8 mouse cellular contexts compared by ENCODE assay signal in the genomic region with DNA sequence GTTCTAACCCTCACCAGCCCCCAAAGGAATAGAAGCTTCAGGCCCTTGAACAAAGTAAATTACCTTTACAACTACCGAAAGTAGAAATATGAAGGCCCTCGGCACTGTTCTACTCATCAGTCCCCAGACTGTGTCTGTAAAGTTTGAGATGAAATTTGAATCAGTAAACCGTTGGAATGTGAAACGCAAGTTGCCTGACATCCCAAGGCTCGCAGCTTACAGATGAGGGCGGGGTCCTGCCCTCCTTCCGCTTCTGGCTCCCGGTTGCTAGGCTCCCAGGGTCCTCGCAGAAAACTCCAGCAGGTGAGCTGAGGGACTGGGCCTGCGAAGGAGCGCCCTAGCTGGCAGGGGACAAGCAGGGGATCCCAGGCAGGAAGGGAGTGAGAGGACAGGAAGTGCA. TPM values are rescaled to one million over a fixed set of nuclear protein-coding genes. Genes with fewer than 3 reads are reported as not detected.
DNase-seq lines count a peak whose midpoint lies in the region; ATAC-seq and TF ChIP-seq lines count a peak whose summit lies in the region.

Gene Agbl2 (plus strand): TSS at position 270 of the 400 bp plus-strand sequence.

- H3K27ac ChIP-seq in forebrain, postnatal 0 days (ENCODE audit: low read depth, low read length) = no peak within 1 kb of the TSS
- H3K27ac ChIP-seq in intestine, embryonic 14.5 days (ENCODE audit: low read depth) = no peak within 1 kb of the TSS
- H3K27ac ChIP-seq in lung, embryonic 16.5 days (ENCODE audit: low read length) = no peak within 1 kb of the TSS
- no peak within 1 kb of the TSS for H3K27ac ChIP-seq in stomach, embryonic 15.5 days

- H3K36me3 ChIP-seq in forebrain, postnatal 0 days (ENCODE audit: insufficient read depth) = peaks cover 34% of the 10 kb centered on the region
- peaks cover 38% of the 10 kb centered on the region for H3K36me3 ChIP-seq in intestine, embryonic 14.5 days (ENCODE audit: control insufficient read depth, insufficient read depth, low read length)
- H3K36me3 ChIP-seq in lung, embryonic 16.5 days (ENCODE audit: control insufficient read depth, insufficient read depth, low read length) = peaks cover 26% of the 10 kb centered on the region
- H3K36me3 ChIP-seq in stomach, embryonic 15.5 days = peaks cover 23% of the 10 kb centered on the region

- peak within 1 kb of the TSS; percentile 24 for H3K4me3 ChIP-seq in forebrain, postnatal 0 days (ENCODE audit: low read depth, low read length)
- H3K4me3 ChIP-seq in intestine, embryonic 14.5 days (ENCODE audit: low read depth, low read length) = peak within 1 kb of the TSS; percentile 34
- peak within 1 kb of the TSS; percentile 47 for H3K4me3 ChIP-seq in lung, embryonic 16.5 days (ENCODE audit: low read length)
- H3K4me3 ChIP-seq in stomach, embryonic 15.5 days (replicated peaks) = peak within 1 kb of the TSS; percentile 40

- no peak for TF ChIP-seq CTCF in forebrain, postnatal 0 days (IDR thresholded peaks at IDR 0.05; ENCODE audit: low read depth)

- DNase-seq in gastrocnemius, adult 18-20 months (ENCODE audit: low spot score) = peak; percentile 2
- DNase-seq in gastrocnemius, adult 8-10 months (ENCODE audit: low spot score in 2 of 2) = no peak
- DNase-seq in brain, adult 2 months (ENCODE audit: low read depth, low spot score) = peak; percentile 23
- DNase-seq in forebrain, postnatal 0 days = peak; percentile 11
- no peak for DNase-seq in intestine, embryonic 14.5 days (ENCODE audit: low spot score)

- peak within 1 kb of the TSS; percentile 51 for H3K4me2 ChIP-seq in forebrain, postnatal 0 days (ENCODE audit: low read depth)
- H3K4me2 ChIP-seq in intestine, embryonic 14.5 days (ENCODE audit: low read length) = peak within 1 kb of the TSS; percentile 81
- H3K4me2 ChIP-seq in lung, embryonic 16.5 days (ENCODE audit: low read depth, low read length) = peak within 1 kb of the TSS; percentile 75
- H3K4me2 ChIP-seq in stomach, embryonic 15.5 days = peak within 1 kb of the TSS; percentile 88

- no peaks in the 10 kb centered on the region for H3K4me1 ChIP-seq in forebrain, postnatal 0 days (ENCODE audit: insufficient read depth)
- H3K4me1 ChIP-seq in intestine, embryonic 14.5 days (replicated peaks; ENCODE audit: control insufficient read depth, insufficient read depth, low read length) = peaks cover 4% of the 10 kb centered on the region; the same call in 1 of the 2 replicates
- no peaks in the 10 kb centered on the region for H3K4me1 ChIP-seq in lung, embryonic 16.5 days (replicated peaks; ENCODE audit: control insufficient read depth, insufficient read depth, low read length)
- peaks cover 11% of the 10 kb centered on the region for H3K4me1 ChIP-seq in stomach, embryonic 15.5 days

- WGBS in forebrain, postnatal 0 days = 3% methylated on average over 11 of the region's 11 CpGs
- WGBS in intestine, embryonic 14.5 days = 3% methylated on average over 11 of the region's 11 CpGs
- 3% methylated on average over 11 of the region's 11 CpGs for WGBS in lung, embryonic 16.5 days
- WGBS in stomach, embryonic 15.5 days = 3% methylated on average over 11 of the region's 11 CpGs

- no peaks in the 10 kb centered on the region for H3K27me3 ChIP-seq in forebrain, postnatal 0 days (ENCODE audit: insufficient read depth, low read length)
- H3K27me3 ChIP-seq in intestine, embryonic 14.5 days (replicated peaks; ENCODE audit: control insufficient read depth, insufficient read depth, low read length) = 0 out of 2 replicates have a peak, but pooled peaks cover 6% of the 10 kb centered on the region
- H3K27me3 ChIP-seq in lung, embryonic 16.5 days (ENCODE audit: control insufficient read depth, insufficient read depth, low read depth, low read length) = no peaks in the 10 kb centered on the region; the same call in 1 of the 2 replicates
- H3K27me3 ChIP-seq in stomach, embryonic 15.5 days (replicated peaks) = 0 out of 2 replicates have a peak, but pooled peaks cover 3% of the 10 kb centered on the region

- no peaks in the 10 kb centered on the region for H3K9me3 ChIP-seq in forebrain, postnatal 0 days (ENCODE audit: low read length)
- no peaks in the 10 kb centered on the region for H3K9me3 ChIP-seq in intestine, embryonic 14.5 days (ENCODE audit: control insufficient read depth, low read length)
- no peaks in the 10 kb centered on the region for H3K9me3 ChIP-seq in lung, embryonic 16.5 days (ENCODE audit: control insufficient read depth, low read length)
- no peaks in the 10 kb centered on the region for H3K9me3 ChIP-seq in stomach, embryonic 15.5 days

- ATAC-seq in forebrain, postnatal 0 days = 0 out of 2 replicates have a peak, but pooled peaks have one; percentile 49
- peak; percentile 78 for ATAC-seq in intestine, embryonic 14.5 days (replicated peaks; ENCODE audit: low FRiP score, low TSS enrichment, low read depth)
- peak; percentile 80 for ATAC-seq in lung, embryonic 16.5 days (ENCODE audit: low read depth)
- ATAC-seq in stomach, embryonic 15.5 days (ENCODE audit: insufficient read depth, low FRiP score, low read depth) = peak; percentile 68; the same call in 1 of the 2 replicates
- no peak for ATAC-seq in erythroid progenitor cell, adult 5-6 weeks (replicated peaks; ENCODE audit: low FRiP score, poor library complexity, severe bottlenecking)

- H3K9ac ChIP-seq in forebrain, postnatal 0 days = no peak within 1 kb of the TSS; the same call in 1 of the 2 replicates
- H3K9ac ChIP-seq in intestine, embryonic 14.5 days (ENCODE audit: low read length) = peak within 1 kb of the TSS; percentile 22; the same call in 1 of the 2 replicates
- H3K9ac ChIP-seq in lung, embryonic 16.5 days (ENCODE audit: low read length) = peak within 1 kb of the TSS; percentile 58
- H3K9ac ChIP-seq in stomach, embryonic 15.5 days = 0 out of 2 replicates have a peak within 1 kb of the TSS, but pooled peaks have one; percentile 9

RNA-seq across cellular contexts. Expression of gene Agbl2, which starts in this region (rescaled TPM):
- total RNA-seq in gastrocnemius, adult 18-20 months (2021) = under 1 TPM; 0.14 to 0.33 TPM
- under 1 TPM; 0.13 to 0.29 (median 0.15) TPM for total RNA-seq in gastrocnemius, adult 8-10 months (2022)
- total RNA-seq in forebrain, postnatal 0 days (2014; rRNA removed) = 1.0 and 1.1 TPM in 2 replicates
- 0.58 and 0.77 TPM in 2 replicates for polyA plus RNA-seq in forebrain, postnatal 0 days (2015; fragmentation: Nextera tagmentation; extraction: Ambion mirVana)
- 1.0 and 1.1 TPM in 2 replicates for polyA plus RNA-seq in intestine, embryonic 14.5 days (2014; fragmentation: Nextera tagmentation; extraction: Ambion mirVana)
- polyA plus RNA-seq in lung, embryonic 16.5 days (2015; fragmentation: Nextera tagmentation; extraction: Ambion mirVana) = 2.4 and 2.5 TPM in 2 replicates
- 0.55 and 0.62 TPM in 2 replicates for polyA plus RNA-seq in stomach, embryonic 15.5 days (2015; fragmentation: Nextera tagmentation; extraction: Ambion mirVana)
- total RNA-seq in erythroid progenitor cell, adult 5-6 weeks (2015; ENCODE audit: low replicate concordance) = not detected in 2 replicates
- total RNA-seq in erythroid progenitor cell, adult 5-6 weeks (2017; ENCODE audit: low replicate concordance) = not detected in 2 replicates

Comparison
In these comparisons a context has a peak if more than half of its experiments do, and no peak if none do; other contexts are left out.
1. Peak in DNase-seq in gastrocnemius, adult 18-20 months; RNA of the gene not detected or under 1 TPM.
2. Peak in ATAC-seq, H3K4me3 ChIP-seq, H3K9ac ChIP-seq and H3K4me2 ChIP-seq in stomach, embryonic 15.5 days; RNA of the gene not detected or under 1 TPM.
3. DNase-seq: peak in brain, adult 2 months (single experiment) and forebrain, postnatal 0 days (single experiment); none in gastrocnemius, adult 8-10 months (0 of 2) and intestine, embryonic 14.5 days (single experiment).
4. Peak in every context shown above with its lines, with median percentiles within 50 percentile points of each other: H3K4me2 ChIP-seq and H3K4me3 ChIP-seq.